Mouse (Mus musculus): ENCODE measurements around the gene Gm20388.
A peak's percentile ranks its signal among the peaks of the same experiment; 100 is the strongest.

Gene Gm20388

GRCm38 (mm10) chr8:122437708-122438331 is 2527.2 kb downstream of the Gm20388 start:
- DNase-seq (ENCODE audit: low spot score in 2 of 2): no peak

DNA sequence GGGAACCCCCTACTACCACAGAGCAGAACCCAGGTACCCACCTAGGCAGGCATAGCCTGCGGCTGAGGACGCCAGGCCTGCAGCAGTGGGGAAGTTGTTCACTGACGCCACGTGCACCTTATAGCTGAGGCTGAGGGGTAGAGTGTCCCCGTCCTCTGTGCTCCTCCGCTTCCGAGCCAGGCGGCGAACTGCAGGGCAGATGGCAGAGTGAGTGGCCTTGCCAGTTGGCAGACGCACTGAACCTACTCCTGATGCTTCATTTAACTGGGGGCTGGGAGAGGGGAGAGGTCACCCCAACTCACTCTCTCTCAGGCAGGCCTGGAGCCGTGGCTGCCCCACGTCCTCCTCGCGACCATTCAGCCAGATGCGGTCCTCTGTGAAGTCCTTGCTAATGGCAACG is 2528.7 kb downstream of the Gm20388 start:
- DNase-seq (ENCODE audit: low spot score in 2 of 2): no peak

DNA sequence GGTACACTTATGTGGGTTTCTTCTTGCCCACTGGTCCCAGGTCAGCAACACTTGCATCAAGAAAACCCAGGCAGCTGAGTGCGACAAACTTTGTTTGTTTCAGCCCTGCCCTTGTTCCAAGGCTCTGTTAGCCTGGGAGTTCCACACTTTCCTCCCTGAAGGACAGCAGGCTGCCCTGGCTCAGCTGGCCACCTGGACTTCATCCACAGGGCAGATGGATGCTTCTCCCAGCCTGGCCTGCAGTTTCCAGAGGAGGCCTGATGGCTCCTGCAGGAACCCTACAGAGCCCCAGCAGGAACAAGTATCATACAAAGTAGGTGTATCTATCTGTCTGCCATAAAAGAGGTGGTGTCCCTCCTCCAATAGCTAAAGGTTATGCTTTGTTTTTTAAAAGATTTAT is 2530.7 kb downstream of the Gm20388 start:
- no peak for DNase-seq (ENCODE audit: low spot score in 2 of 2)

DNA sequence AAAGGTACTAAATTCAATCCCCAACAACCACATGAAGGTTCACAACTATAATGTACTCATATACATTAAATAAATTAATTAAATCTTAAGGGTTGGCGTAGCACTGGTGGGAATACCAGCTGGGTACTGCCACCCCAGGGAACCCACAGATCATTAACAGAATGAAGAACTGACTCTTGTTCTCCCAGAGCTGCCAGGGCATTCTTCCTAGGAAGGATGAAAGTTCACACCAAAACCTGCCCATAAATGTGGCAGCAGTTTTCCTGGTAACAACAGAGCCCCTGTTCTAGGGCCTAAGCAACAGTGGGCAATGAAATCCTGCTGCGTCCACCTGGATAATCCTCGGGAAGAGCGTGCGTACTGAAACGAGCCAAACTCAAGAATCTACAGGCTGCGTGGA is 2531.7 kb downstream of the Gm20388 start:
- no peak for DNase-seq (ENCODE audit: low spot score in 2 of 2)

DNA sequence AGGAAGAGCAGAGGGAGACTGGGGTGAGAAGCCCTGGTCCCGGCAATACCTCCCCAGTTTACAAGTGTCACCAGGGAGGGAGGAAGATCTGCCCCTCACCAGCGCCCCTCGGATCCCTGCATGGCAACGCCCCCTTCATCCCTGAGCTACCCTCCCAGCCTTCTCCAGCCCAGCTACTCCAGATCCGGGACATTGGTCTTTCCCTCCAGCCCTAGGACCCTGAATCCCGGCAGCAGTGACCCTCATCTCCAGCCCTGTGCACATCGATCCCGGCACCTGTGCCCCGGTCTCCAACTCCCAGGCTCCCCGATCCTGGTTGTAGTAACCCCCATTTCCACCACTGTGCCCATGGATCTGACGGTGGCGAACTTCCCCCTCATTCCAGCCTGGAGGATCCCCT is 2532.1 kb downstream of the Gm20388 start:
- no peak for DNase-seq (ENCODE audit: low spot score in 2 of 2)

DNA sequence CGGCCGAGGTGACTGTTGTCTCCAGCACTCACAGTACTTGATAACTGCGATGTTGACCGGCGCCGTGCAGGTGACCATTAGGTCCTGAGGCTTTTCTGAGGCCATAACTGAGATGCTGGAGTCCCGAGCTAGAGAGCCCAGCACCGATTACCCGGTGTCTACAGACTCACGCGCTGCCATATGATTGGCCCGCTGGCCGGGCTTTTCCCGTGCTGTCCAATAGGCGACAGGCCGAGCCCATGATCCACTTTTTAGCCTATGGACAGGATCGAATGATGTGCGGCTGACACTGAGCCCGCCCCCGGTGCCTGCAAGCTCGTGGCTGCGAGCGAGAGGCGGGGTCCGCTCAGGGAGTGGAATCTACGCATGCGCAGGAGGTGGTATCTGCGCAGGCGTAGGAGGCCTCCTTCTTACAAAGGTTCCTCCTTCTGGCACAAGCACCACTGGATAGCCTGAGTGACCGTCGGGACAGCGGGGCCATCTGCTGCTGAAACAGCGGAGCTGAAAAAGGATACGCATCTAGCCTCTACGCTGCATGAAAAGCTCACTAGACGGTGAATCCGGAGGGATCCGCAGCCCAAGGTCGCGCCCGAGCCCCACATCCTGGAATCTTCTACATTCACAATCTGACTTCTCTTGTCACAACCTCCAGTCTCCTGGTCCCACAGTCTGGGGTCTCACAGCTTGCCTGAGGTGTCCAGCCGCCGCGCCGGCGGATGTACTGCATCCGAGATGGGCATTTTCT is 2532.8 kb downstream of the Gm20388 start, which contains the start of gene Mvd:
Mvd (minus strand) TSS at position 161 of the 745 bp plus-strand sequence.
- peak; percentile 99 for DNase-seq (ENCODE audit: low spot score in 2 of 2)

DNA sequence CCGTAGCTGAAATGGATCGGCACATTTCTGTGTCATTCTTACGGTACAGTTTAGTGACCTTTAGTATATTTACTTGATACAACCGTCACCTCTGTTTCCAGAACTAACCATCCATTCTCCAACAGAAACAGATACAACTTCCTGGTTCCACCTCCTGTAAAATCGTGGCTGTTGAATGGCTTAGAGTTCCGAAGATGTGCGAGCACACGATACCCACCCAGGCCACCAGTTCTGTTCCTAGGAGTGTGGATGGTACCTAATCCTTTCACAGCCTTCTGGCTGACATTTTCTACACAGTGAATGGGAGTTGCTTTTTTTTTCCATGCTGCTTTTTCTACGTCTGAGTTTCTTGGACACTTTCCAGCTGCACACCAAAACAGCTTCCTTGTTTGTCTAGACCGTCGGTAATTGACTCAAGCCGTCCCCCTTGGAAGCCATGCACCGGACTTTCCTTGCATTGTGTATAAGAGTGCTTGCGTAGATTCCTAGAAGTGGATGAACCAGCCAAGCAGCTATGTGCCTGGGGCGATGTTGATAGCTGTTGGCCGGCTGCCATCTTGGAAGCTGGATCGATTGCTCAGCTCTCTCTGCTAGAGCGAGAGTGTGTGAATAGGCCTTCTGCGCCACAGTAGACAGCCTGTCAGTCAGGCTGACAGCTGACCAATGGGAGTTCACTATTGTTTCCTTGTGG is 2533.6 kb downstream of the Gm20388 start:
- DNase-seq (ENCODE audit: low spot score in 2 of 2): peak; percentile 70 to 77

DNA sequence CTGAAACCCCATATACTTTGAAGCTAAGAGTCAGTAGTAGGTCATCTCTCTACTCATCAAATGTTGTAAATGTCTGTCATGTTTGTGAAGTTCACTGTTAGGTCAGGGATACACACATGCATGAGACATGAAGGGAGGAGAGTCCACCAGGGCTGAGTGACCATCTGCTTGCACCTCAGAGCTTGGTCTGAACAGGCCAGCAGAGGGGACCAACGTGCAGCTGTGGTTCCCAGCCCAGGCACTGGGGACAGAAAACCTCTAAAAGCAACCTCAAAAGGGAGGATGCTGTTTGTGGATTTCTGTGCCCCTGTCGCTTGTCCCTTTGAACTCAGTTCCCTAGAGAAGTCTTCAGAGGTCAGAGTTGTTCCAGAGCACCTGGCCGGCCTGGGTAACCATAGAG is 2534.6 kb downstream of the Gm20388 start:
- DNase-seq (ENCODE audit: low spot score in 2 of 2): no peak

- DNase-seq (ENCODE audit: low spot score in 2 of 2): no peak
These were observed 2540.6 kb downstream of the Gm20388 start for GRCm38 (mm10) chr8:122451161-122451703.

GRCm38 (mm10) chr8:122452154-122452553 is 2541.5 kb downstream of the Gm20388 start:
- DNase-seq (ENCODE audit: low spot score in 2 of 2): no peak

DNA sequence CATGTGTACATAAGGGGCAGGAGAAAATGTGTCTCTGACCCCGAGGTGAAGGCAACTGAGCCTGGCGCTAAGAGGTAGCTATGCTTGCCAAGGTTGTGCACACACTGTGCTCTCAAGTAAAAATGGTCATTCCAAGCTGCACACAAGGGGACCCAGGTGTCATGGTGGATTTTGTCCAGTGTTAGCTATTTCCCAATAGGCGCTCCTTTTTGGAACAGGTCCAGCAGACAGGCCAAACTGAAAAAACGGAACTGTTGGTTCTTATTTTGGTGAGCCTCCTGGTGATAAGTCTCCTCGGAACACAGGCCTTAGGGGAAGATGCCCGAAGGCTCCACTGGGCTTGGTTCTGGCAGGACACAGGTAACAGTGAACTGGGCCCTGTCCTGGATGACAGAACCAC is 2543.8 kb downstream of the Gm20388 start:
- DNase-seq (ENCODE audit: low spot score in 2 of 2): no peak

DNA sequence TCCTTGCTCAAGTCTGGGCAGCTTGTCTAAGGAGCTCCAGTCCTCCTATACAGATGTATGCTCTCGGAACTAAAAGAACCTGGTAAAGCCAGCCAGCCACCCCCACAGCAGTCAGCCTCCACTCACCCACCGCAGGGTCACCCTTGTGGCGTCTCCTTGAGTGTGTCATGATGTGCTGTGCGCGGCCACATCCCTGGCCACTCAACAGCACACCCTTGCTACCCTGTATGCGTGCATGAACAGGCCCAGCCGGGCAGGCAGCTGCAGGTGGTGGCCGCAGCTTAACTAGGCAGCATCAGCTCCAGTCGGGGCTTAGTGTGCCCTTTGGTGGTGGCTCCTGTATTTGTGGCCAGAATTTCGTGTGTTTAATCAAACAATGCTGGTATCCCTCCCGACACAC is 2546.5 kb downstream of the Gm20388 start:
- DNase-seq (ENCODE audit: low spot score in 2 of 2): no peak

GRCm38 (mm10) chr8:122459218-122459900 is 2548.7 kb downstream of the Gm20388 start:
- no peak for DNase-seq (ENCODE audit: low spot score in 2 of 2)

DNA sequence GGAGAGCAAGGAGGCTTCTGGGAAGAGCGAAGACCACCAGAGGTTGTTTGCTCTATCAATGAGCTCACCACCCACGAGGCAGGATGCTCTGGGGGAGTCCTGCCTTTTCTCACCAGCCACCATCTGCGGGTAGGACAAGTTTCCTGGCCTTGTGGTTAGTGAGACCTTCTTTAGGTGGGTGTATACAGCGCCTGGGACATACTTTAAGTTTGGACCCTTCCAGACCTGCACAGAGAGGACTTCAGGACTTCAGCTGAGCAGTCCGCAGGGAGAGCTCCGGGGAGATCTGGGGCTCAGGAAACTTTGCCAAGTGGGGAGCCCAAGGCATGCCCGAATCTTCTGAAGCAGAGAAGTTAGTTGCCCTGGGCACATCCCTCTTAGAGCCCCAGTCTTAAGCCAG is 2549.3 kb downstream of the Gm20388 start:
- no peak for DNase-seq (ENCODE audit: low spot score in 2 of 2)

GRCm38 (mm10) chr8:122460524-122461472 is 2550.2 kb downstream of the Gm20388 start, which contains the start of gene Snai3:
Snai3 (minus strand) TSS chr8:122460733.
- no peak for DNase-seq (ENCODE audit: low spot score in 2 of 2)

DNA sequence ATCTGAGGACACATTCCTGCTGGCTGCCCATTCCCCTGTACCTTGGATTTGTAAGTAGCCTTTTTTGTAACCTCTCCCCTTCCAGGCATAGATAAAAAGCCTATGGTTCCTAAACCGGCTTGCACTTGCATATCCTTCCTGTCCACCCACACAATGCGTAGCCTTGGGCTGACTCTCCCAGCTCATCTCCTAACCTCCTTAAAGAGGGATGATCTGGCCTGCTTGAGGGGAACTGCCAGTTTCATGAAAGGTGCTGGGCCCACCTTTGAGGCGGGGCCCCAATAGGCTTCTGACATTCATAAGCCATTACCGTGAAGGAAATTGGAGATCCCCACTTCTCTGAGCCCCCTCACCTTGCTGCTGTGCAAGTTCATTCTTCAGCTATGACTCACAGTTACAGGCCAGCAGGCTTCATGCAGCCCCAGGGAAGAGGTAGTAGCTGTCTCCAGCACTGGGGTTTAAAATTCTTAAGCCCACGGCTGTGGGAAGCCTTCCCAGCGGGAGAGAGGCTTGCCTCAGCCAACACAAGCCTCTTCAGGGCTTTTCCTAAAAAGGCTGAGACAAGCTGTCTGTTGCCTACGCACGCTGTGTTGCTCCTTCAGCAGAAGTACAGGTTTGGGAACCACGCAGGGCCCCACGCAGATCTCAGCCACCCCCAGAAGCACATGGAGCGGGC is 2551.0 kb downstream of the Gm20388 start:
- DNase-seq (ENCODE audit: low spot score in 2 of 2): peak in 1 of 2 experiments; percentile 39

DNA sequence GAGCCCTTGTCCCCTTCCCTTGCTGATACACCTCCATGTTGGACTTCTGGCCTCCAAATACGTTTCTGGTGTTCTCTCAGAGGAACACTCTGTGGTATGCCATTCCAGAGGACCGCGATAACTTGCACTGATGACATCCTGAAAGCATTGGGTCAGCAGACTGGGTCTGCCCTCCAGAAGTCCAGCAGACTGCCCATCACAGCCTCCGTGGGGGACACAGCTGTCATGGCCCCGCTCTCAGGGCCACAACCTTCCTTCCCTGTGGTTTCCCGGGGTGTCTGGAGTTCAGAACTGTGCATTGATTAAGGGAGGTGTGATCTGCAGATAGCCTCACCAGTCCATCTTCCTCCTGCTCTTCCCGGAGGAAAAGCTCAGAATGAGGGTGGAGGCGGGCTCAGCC is 2551.9 kb downstream of the Gm20388 start:
- no peak for DNase-seq (ENCODE audit: low spot score in 2 of 2)

DNA sequence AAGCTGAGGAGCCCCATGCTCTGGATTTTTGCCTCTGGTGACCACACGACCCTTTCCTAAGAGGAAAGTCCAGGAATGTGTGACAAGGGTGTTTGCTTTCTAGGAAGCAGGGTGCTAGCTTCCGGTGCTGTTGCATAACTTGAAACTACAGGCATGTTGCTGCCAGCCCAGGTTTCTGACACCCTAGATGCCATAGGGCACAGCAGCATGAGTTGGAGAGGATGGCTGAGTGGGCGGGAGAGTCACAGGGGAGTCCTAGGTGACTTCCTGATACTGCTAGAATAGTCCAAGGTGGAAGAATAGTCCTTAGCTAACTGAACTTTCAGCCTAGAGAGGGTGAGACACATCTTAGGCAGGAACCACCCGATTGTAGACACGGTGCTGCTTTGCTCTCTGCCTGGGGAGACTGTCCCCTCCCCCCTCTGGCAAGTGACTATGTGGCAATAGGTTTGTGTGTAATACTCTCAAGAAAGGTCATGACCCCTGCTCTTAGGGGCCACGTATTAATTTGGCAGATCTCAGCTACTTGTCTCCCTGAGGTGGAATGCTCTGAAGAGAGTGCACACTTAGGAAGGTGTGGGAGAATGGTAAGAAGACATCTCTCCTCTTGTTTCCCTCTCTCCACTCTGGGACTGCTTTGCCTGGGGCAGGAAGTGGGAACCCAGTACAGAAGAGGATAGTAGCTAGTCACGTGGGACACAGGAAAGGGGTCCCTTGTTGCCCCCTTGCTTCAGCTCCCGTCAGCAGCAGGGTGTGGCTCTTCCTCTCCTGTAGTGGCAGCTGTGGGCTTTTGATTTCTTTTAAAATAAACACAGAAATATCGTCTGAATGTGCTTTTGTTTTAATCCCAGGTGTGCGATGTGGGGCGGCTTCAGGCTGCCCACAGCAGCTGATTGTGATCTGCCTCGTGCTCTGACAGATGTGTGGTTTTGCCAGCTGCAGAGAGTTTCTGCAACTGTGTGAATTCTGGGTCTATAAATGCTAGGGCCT is 2553.3 kb downstream of the Gm20388 start:
- no peak for DNase-seq (ENCODE audit: low spot score in 2 of 2)

DNA sequence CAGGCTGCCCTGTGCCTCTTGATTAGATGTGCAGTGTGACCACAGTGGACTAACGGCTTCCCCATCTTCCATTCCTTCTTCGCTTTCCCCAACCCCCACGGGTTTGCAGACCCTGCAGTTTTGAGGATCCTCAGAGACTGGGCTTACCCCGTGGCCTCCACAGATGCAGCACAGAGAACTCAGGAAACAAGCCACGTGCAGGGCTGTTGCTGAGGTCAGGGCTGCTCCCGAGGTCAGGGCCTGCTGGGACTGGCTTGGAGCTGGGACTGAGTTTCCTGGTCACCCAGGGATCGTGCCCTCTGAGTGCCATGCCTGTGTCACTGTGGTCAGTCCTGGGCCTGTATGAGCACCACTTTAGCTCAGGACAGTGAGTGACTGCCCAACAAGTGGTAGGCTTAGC is 2554.3 kb downstream of the Gm20388 start:
- no peak for DNase-seq (ENCODE audit: low spot score in 2 of 2)
